Comparison of ENCODE assay signal across 9 mouse cellular contexts in the genomic region with DNA sequence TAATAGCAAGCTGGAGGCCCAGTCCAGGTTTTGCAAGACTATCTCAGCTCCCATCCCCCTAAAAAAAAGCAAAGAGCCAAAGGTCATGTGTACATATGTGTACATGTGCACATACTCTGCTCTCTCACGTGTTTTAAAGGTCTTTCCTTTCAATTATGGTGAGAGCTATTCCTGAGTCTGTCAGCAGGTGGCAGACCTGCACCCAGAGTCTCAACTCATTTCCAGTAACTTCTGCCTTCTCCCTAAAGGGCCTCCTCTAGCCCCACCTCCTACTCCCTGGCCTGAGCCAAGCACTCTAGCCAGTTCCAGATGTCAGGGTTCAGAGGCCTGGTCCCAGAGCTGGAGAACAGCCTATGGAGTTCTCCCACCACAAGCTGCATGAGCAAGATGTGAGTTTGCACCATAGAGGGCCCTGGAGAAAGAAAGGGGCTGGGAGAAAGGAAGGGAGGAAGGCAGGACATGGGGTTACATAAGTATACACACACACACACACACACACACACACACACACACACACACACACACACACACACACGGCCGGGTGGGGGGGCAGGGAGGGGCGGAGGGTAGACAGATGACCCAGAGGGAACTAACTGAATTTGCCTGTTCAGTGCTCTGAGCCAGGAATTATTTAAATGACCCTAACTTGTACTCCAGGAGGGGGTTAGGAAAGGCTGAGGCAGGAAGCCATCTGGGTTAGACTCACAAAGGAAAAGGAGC. TPM values are rescaled to one million over a fixed set of nuclear protein-coding genes. Genes with fewer than 3 reads are reported as not detected.
DNase-seq lines count a peak whose midpoint lies in the region; ATAC-seq and TF ChIP-seq lines count a peak whose summit lies in the region.
"Had no signal": no experiment of that assay in that cellular context is flagged by ENCODE, and none has a peak within 500 bp of the region (broad histone marks: within the 10 kb centered on the region; RNA-seq: fewer than 3 reads in every experiment).

Gene C1rl (plus strand): TSS at position 272 of the 720 bp plus-strand sequence.

- H3K9ac ChIP-seq in CH12.LX (ENCODE audit: insufficient read depth, low read depth): no peak within 1 kb of the TSS
- no peak within 1 kb of the TSS for H3K9ac ChIP-seq in forebrain, embryonic 12.5 days
- no peak within 1 kb of the TSS; the same call in 1 of the 2 replicates for H3K9ac ChIP-seq in heart, embryonic 16.5 days (ENCODE audit: low read length)
- peak within 1 kb of the TSS; percentile 3 for H3K9ac ChIP-seq in liver, embryonic 14.5 days (replicated peaks)
- H3K9ac ChIP-seq in stomach, embryonic 14.5 days (replicated peaks; ENCODE audit: low read depth, low read length): no peak within 1 kb of the TSS

- no peaks in the 10 kb centered on the region for H3K79me2 ChIP-seq in CH12.LX (replicated peaks; ENCODE audit: control insufficient read depth, extremely low read depth, insufficient read depth, poor library complexity, severe bottlenecking)

- peak within 1 kb of the TSS in 1 of 3 experiments; percentile 30 for H3K4me3 ChIP-seq in CH12.LX (replicated peaks in 1 of 3; ENCODE audit: low read depth in 2 of 3, low read length in 2 of 3, poor library complexity in 1 of 3)
- H3K4me3 ChIP-seq in forebrain, embryonic 12.5 days (replicated peaks): no peak within 1 kb of the TSS
- H3K4me3 ChIP-seq in heart, embryonic 16.5 days (ENCODE audit: low read length): no peak within 1 kb of the TSS
- peak within 1 kb of the TSS in 1 of 2 experiments; percentile 34; a peak in 1 of 4 replicates for H3K4me3 ChIP-seq in liver, embryonic 14.5 days (ENCODE audit: insufficient read depth in 1 of 2, low read depth in 2 of 2, low read length in 2 of 2)
- no peak within 1 kb of the TSS for H3K4me3 ChIP-seq in stomach, embryonic 14.5 days (ENCODE audit: low read depth, low read length)
- H3K4me3 ChIP-seq: erythroblast, embryonic 14.5 days had no signal

- peak; percentile 89 for DNase-seq in CH12.LX (ENCODE audit: extremely low read depth)
- peak; percentile 85 for DNase-seq in c-Kit-positive CD71-positive TER-119-negative erythroid progenitor cells, embryonic 14.5 days (ENCODE audit: low read depth)
- peak; percentile 89 for DNase-seq in kidney, postnatal 14 days
- peak; percentile 66 to 77 (median 74) for DNase-seq in liver, embryonic 14.5 days (ENCODE audit: low read depth in 3 of 3, low spot score in 3 of 3)
- peak; percentile 28 to 47 for DNase-seq in natural killer cell, adult 2 months (ENCODE audit: low spot score in 2 of 2)

- ATAC-seq in forebrain, embryonic 12.5 days (ENCODE audit: low FRiP score): peak; percentile 71
- ATAC-seq in heart, embryonic 16.5 days (replicated peaks; ENCODE audit: extremely low read depth, insufficient read depth, low FRiP score): peak; percentile 83
- ATAC-seq in liver, embryonic 14.5 days (ENCODE audit: insufficient read depth): peak; percentile 88
- ATAC-seq in stomach, embryonic 14.5 days (ENCODE audit: insufficient number of reproducible peaks, insufficient read depth, low FRiP score, low read depth): peak; percentile 87

- TF ChIP-seq POLR2A in CH12.LX (IDR thresholded peaks at IDR 0.05; ENCODE audit: low read depth, low read length): 0 out of 2 replicates have a peak, but pooled peaks have one; percentile 17

- in situ Hi-C loops in CH12.LX (cut with MboI; ENCODE audit: low pct_ligation_motif_present, low pct_unique_long_range_greater_than_20kb, low sequenced_read_pairs): no loop called here

- TF ChIP-seq RAD21 in CH12.LX (IDR thresholded peaks at IDR 0.05; ENCODE audit: low read depth, low read length): peak; percentile 71

- WGBS in forebrain, embryonic 12.5 days: 39% methylated on average over 2 of the region's 4 CpGs
- WGBS in heart, embryonic 16.5 days: 33% methylated on average over 4 of the region's 4 CpGs
- 0% methylated on average over 4 of the region's 4 CpGs for WGBS in liver, embryonic 14.5 days (ENCODE audit: insufficient replicate concordance)
- 33% methylated on average over 4 of the region's 4 CpGs for WGBS in stomach, embryonic 14.5 days

- dilution Hi-C loops in CH12.LX (cut with MboI; ENCODE audit: extremely low pct_ligation_motif_present, extremely low pct_unique_long_range_greater_than_20kb, low sequenced_read_pairs): no loop called here

- peaks cover 5 to 34% of the 10 kb centered on the region in 2 experiments for H3K4me1 ChIP-seq in CH12.LX (ENCODE audit: control insufficient read depth in 1 of 2, insufficient read depth in 2 of 2)
- H3K4me1 ChIP-seq in forebrain, embryonic 12.5 days: no peaks in the 10 kb centered on the region
- no peaks in the 10 kb centered on the region for H3K4me1 ChIP-seq in heart, embryonic 16.5 days (ENCODE audit: control insufficient read depth, insufficient read depth, low read length)
- peaks cover 11 to 16% of the 10 kb centered on the region in 2 experiments for H3K4me1 ChIP-seq in liver, embryonic 14.5 days (replicated peaks; ENCODE audit: control insufficient read depth in 2 of 2, insufficient read depth in 2 of 2, low read length in 1 of 2)
- no peaks in the 10 kb centered on the region for H3K4me1 ChIP-seq in stomach, embryonic 14.5 days (ENCODE audit: control insufficient read depth, insufficient read depth, low read length)

- H3K36me3 ChIP-seq in CH12.LX (replicated peaks in 1 of 2; ENCODE audit: control insufficient read depth in 1 of 2, insufficient read depth in 1 of 2, low read length in 1 of 2): no peaks in the 10 kb centered on the region
- H3K36me3 ChIP-seq in forebrain, embryonic 12.5 days (replicated peaks): no peaks in the 10 kb centered on the region
- H3K36me3 ChIP-seq in heart, embryonic 16.5 days (ENCODE audit: control insufficient read depth, insufficient read depth): no peaks in the 10 kb centered on the region
- no peaks in the 10 kb centered on the region for H3K36me3 ChIP-seq in liver, embryonic 14.5 days (replicated peaks; ENCODE audit: control insufficient read depth, insufficient read depth, low read depth)
- no peaks in the 10 kb centered on the region for H3K36me3 ChIP-seq in stomach, embryonic 14.5 days (ENCODE audit: control insufficient read depth, insufficient read depth, low read length)

- no peak within 1 kb of the TSS for H3K4me2 ChIP-seq in CH12.LX (ENCODE audit: insufficient read depth, low read depth, poor library complexity, severe bottlenecking)
- H3K4me2 ChIP-seq in forebrain, embryonic 12.5 days: no peak within 1 kb of the TSS
- no peak within 1 kb of the TSS for H3K4me2 ChIP-seq in heart, embryonic 16.5 days (ENCODE audit: low read depth, low read length)
- H3K4me2 ChIP-seq in liver, embryonic 14.5 days (ENCODE audit: low read depth): peak within 1 kb of the TSS; percentile 49
- no peak within 1 kb of the TSS for H3K4me2 ChIP-seq in stomach, embryonic 14.5 days (replicated peaks; ENCODE audit: low read depth, low read length)

- TF ChIP-seq CTCF in CH12.LX (conservative IDR thresholded peaks at IDR 0.05 in 1 of 2, IDR thresholded peaks at IDR 0.05 in 1 of 2; ENCODE audit: low read depth in 2 of 2, low read length in 2 of 2): peak; percentile 72 to 91
- TF ChIP-seq CTCF in liver, embryonic 14.5 days (IDR thresholded peaks at IDR 0.05; ENCODE audit: low read depth): peak; percentile 83

- no peaks in the 10 kb centered on the region for H3K27me3 ChIP-seq in CH12.LX (replicated peaks)
- no peaks in the 10 kb centered on the region for H3K27me3 ChIP-seq in forebrain, embryonic 12.5 days
- no peaks in the 10 kb centered on the region for H3K27me3 ChIP-seq in heart, embryonic 16.5 days (ENCODE audit: control insufficient read depth, insufficient read depth, low read length)
- H3K27me3 ChIP-seq in liver, embryonic 14.5 days (ENCODE audit: control insufficient read depth, insufficient read depth, low read length): no peaks in the 10 kb centered on the region
- no peaks in the 10 kb centered on the region for H3K27me3 ChIP-seq in stomach, embryonic 14.5 days (ENCODE audit: control insufficient read depth, insufficient read depth, low read length)

- H3K9me3 ChIP-seq in CH12.LX (replicated peaks; ENCODE audit: low read length): peaks cover 5% of the 10 kb centered on the region
- no peaks in the 10 kb centered on the region for H3K9me3 ChIP-seq in forebrain, embryonic 12.5 days
- H3K9me3 ChIP-seq in heart, embryonic 16.5 days (replicated peaks; ENCODE audit: control insufficient read depth, low read length): no peaks in the 10 kb centered on the region
- H3K9me3 ChIP-seq in liver, embryonic 14.5 days (ENCODE audit: control insufficient read depth, low read length): no peaks in the 10 kb centered on the region
- H3K9me3 ChIP-seq in stomach, embryonic 14.5 days (ENCODE audit: control insufficient read depth, low read depth, low read length): no peaks in the 10 kb centered on the region; the same call in 1 of the 2 replicates

- H3K27ac ChIP-seq in CH12.LX (ENCODE audit: insufficient read depth, low read depth): no peak within 1 kb of the TSS
- H3K27ac ChIP-seq in forebrain, embryonic 12.5 days: no peak within 1 kb of the TSS
- no peak within 1 kb of the TSS for H3K27ac ChIP-seq in heart, embryonic 16.5 days (ENCODE audit: low read length)
- peak within 1 kb of the TSS; percentile 48 for H3K27ac ChIP-seq in liver, embryonic 14.5 days
- H3K27ac ChIP-seq in stomach, embryonic 14.5 days (ENCODE audit: low read length): peak within 1 kb of the TSS; percentile 15; the same call in 1 of the 2 replicates

- no peak for TF ChIP-seq EP300 in CH12.LX (IDR thresholded peaks at IDR 0.05; ENCODE audit: low read length)
- TF ChIP-seq EP300 in liver, embryonic 14.5 days (IDR thresholded peaks at IDR 0.05; ENCODE audit: low read depth): no peak

TF ChIP-seq in CH12.LX, 34 proteins besides CTCF, POLR2A, EP300 and RAD21 (continues in another document):
- TF ChIP-seq CHD2 (IDR thresholded peaks at IDR 0.05; ENCODE audit: low read length): no peak
- TF ChIP-seq POLR2AphosphoS2 (IDR thresholded peaks at IDR 0.05; ENCODE audit: low read depth, low read length): no peak
- no peak for TF ChIP-seq GABPA (IDR thresholded peaks at IDR 0.05; ENCODE audit: insufficient replicate concordance, low read depth, low read length)
- 0 out of 2 replicates have a peak, but pooled peaks have one; percentile 12 for TF ChIP-seq ETS1 (conservative IDR thresholded peaks at IDR 0.05; ENCODE audit: low read depth, low read length)
- no peak for TF ChIP-seq NELFE (IDR thresholded peaks at IDR 0.05; ENCODE audit: low read depth, low read length)
- TF ChIP-seq KAT2A (IDR thresholded peaks at IDR 0.05; ENCODE audit: insufficient replicate concordance, low read length): no peak
- no peak for TF ChIP-seq MEF2A (IDR thresholded peaks at IDR 0.05; ENCODE audit: borderline replicate concordance, low read depth, low read length)

RNA-seq across cellular contexts. Expression of gene C1rl, which starts in this region (rescaled TPM):
- total RNA-seq in CH12.LX (2012; rRNA removed) (0.38 and 0.59 TPM in 2 replicates), CH12.LX (2014; rRNA removed) (1.0 and 1.2 TPM in 2 replicates)
- 2.1 and 2.4 TPM in 2 replicates for polyA plus RNA-seq in CH12.LX (2012; ENCODE audit: insufficient read length, low read depth)
- 0.10 TPM in 1 of 2 replicates, not detected in the other for polyA plus RNA-seq in forebrain, embryonic 12.5 days (2016; fragmentation: Nextera tagmentation; extraction: Ambion mirVana)
- polyA plus RNA-seq in heart, embryonic 16.5 days (2015; fragmentation: Nextera tagmentation; extraction: Ambion mirVana): 0.34 and 0.42 TPM in 2 replicates
- 3.8 and 3.9 TPM in 2 replicates for polyA plus RNA-seq in liver, embryonic 14.5 days (2012; rRNA removed)
- polyA plus RNA-seq in liver, embryonic 14.5 days (2014; fragmentation: Nextera tagmentation; extraction: Ambion mirVana): 7.3 and 7.6 TPM in 2 replicates
- 0.43 and 0.68 TPM in 2 replicates for polyA plus RNA-seq in stomach, embryonic 14.5 days (2014; fragmentation: Nextera tagmentation; extraction: Ambion mirVana)
- polyA plus RNA-seq: erythroblast, embryonic 14.5 days had no signal

Comparison
In these comparisons a context has a peak if more than half of its experiments do, and no peak if none do; other contexts are left out.
1. Peak in ATAC-seq in forebrain, embryonic 12.5 days; RNA of the gene not detected or under 1 TPM.
2. Peak in ATAC-seq in heart, embryonic 16.5 days; RNA of the gene not detected or under 1 TPM.
3. Peak in ATAC-seq and H3K27ac ChIP-seq in stomach, embryonic 14.5 days; RNA of the gene not detected or under 1 TPM.
4. DNase-seq: peak in every context shown above with its lines; median percentile 89 in CH12.LX; 89 in kidney, postnatal 14 days; 85 in c-Kit-positive CD71-positive TER-119-negative erythroid progenitor cells, embryonic 14.5 days; 74 in liver, embryonic 14.5 days; 38 in natural killer cell, adult 2 months.